Mouse (Mus musculus) CH12.LX (cell line): ENCODE data around the gene Ggnbp2. TPM values are rescaled to one million over a fixed set of nuclear protein-coding genes. Genes with fewer than 3 reads are reported as not detected.

Experiments used
- DNase-seq: peaks from one replicate; pipeline ENCODE4 v3.0.0-alpha.2; 2013; ENCODE audit errors: extremely low read depth
- H3K27ac ChIP-seq: 2 replicates; pipeline ENCODE4 v1.5.1; 2012; ENCODE audit warnings: low read depth, mild to moderate bottlenecking, control low read depth, moderate library complexity; ENCODE audit not compliant: insufficient read depth
- H3K27me3 ChIP-seq: replicated peaks from 2 replicates; pipeline ENCODE3; 2012; ENCODE audit warnings: inconsistent platforms
- H3K36me3 ChIP-seq, 2 experiments: replicated peaks in 1 of 2; 2 replicates each; pipeline versions ENCODE3 to v1.6.1; 2012; ENCODE audit warnings: inconsistent platforms in 1 of 2, low read length in 1 of 2, mild to moderate bottlenecking in 1 of 2, mixed read lengths in 1 of 2, moderate library complexity in 1 of 2; ENCODE audit not compliant: control insufficient read depth in 1 of 2, insufficient read depth in 1 of 2
- H3K4me1 ChIP-seq, 2 experiments: 2 replicates each; pipeline ENCODE4 v1.6.1; 2012; ENCODE audit warnings: inconsistent platforms in 1 of 2, moderate library complexity in 1 of 2; ENCODE audit not compliant: insufficient read depth in 2 of 2, control insufficient read depth in 1 of 2
- H3K4me2 ChIP-seq: 2 replicates; pipeline ENCODE4 v1.6.1; 2012; ENCODE audit warnings: low read depth, mild to moderate bottlenecking, control low read depth; ENCODE audit not compliant: poor library complexity, insufficient read depth, severe bottlenecking
- H3K4me3 ChIP-seq, 3 experiments: fragments of 150-350 bp in 1 of 3; sonication (generic) in 1 of 3; replicated peaks in 1 of 3; 2 replicates each; pipeline versions ENCODE3 to v1.5.1; 2011 to 2012; ENCODE audit warnings: low read depth in 2 of 3, low read length in 2 of 3, mild to moderate bottlenecking in 2 of 3, moderate library complexity in 2 of 3, control low read depth in 1 of 3, improper control_type of control experiment in 1 of 3, inconsistent platforms in 1 of 3, mixed read lengths in 1 of 3; ENCODE audit not compliant: poor library complexity in 1 of 3
- H3K79me2 ChIP-seq: replicated peaks from 2 replicates; pipeline ENCODE4 v1.6.1; 2012; ENCODE audit warnings: mild to moderate bottlenecking, moderate library complexity; ENCODE audit not compliant: control insufficient read depth, poor library complexity, insufficient read depth, severe bottlenecking; ENCODE audit errors: extremely low read depth
- H3K9ac ChIP-seq: 2 replicates; pipeline ENCODE4 v1.6.1; 2012; ENCODE audit warnings: low read depth, mild to moderate bottlenecking, control low read depth, moderate library complexity; ENCODE audit not compliant: insufficient read depth
- H3K9me3 ChIP-seq: replicated peaks from 2 replicates; pipeline ENCODE3; 2012; ENCODE audit warnings: low read length, inconsistent platforms, mixed read lengths
- BHLHE40 ChIP-seq: IDR thresholded peaks from 2 replicates; pipeline ENCODE4 v1.6.1; 2011; ENCODE audit warnings: mild to moderate bottlenecking, low read depth, low read length, improper control_type of control experiment
- CHD1 ChIP-seq: IDR thresholded peaks from 2 replicates; pipeline ENCODE4 v1.6.1; 2012; ENCODE audit warnings: low read depth, low read length, improper control_type of control experiment, inconsistent platforms
- CHD2 ChIP-seq: IDR thresholded peaks from 2 replicates; pipeline ENCODE4 v1.6.1; 2011; ENCODE audit warnings: low read length, improper control_type of control experiment
- CTCF ChIP-seq, 2 experiments: IDR thresholded peaks in 1 of 2; conservative IDR thresholded peaks in 1 of 2; 2 replicates each; pipeline ENCODE4 v1.5.1; 2011 to 2012; ENCODE audit warnings: low read depth in 2 of 2, low read length in 2 of 2, improper control_type of control experiment in 1 of 2, inconsistent platforms in 1 of 2, mild to moderate bottlenecking in 1 of 2, moderate library complexity in 1 of 2
- E2F4 ChIP-seq: IDR thresholded peaks from 2 replicates; pipeline ENCODE4 v1.6.1; 2011; ENCODE audit warnings: low read depth, low read length, improper control_type of control experiment; ENCODE audit not compliant: insufficient replicate concordance
- ELF1 ChIP-seq: IDR thresholded peaks from 2 replicates; pipeline ENCODE4 v1.6.1; 2014; ENCODE audit warnings: low read depth, mild to moderate bottlenecking, inconsistent platforms, low read length, improper control_type of control experiment
- EP300 ChIP-seq: IDR thresholded peaks from 2 replicates; pipeline ENCODE4 v1.6.1; 2011; ENCODE audit warnings: low read length, improper control_type of control experiment
- ETS1 ChIP-seq: conservative IDR thresholded peaks from 2 replicates; pipeline ENCODE4 v1.6.1; 2012; ENCODE audit warnings: low read depth, mild to moderate bottlenecking, inconsistent platforms, low read length, improper control_type of control experiment, moderate library complexity
- GABPA ChIP-seq: IDR thresholded peaks from 2 replicates; pipeline ENCODE4 v1.6.1; 2012; ENCODE audit warnings: low read depth, low read length, improper control_type of control experiment, inconsistent platforms; ENCODE audit not compliant: insufficient replicate concordance
- HCFC1 ChIP-seq: IDR thresholded peaks from 2 replicates; pipeline ENCODE4 v1.6.1; 2012; ENCODE audit warnings: low read depth, mild to moderate bottlenecking, inconsistent platforms, low read length, improper control_type of control experiment
- IRF4 ChIP-seq: IDR thresholded peaks from 2 replicates; pipeline ENCODE4 v1.6.1; 2014; ENCODE audit warnings: low read depth, mild to moderate bottlenecking, inconsistent platforms, low read length, improper control_type of control experiment
- JUN ChIP-seq: IDR thresholded peaks from 2 replicates; pipeline ENCODE4 v1.6.1; 2011; ENCODE audit warnings: low read depth, mild to moderate bottlenecking, low read length, improper control_type of control experiment, moderate library complexity; ENCODE audit not compliant: insufficient read depth
- JUND ChIP-seq: conservative IDR thresholded peaks from 2 replicates; pipeline ENCODE4 v1.6.1; 2011; ENCODE audit warnings: low read depth, low read length, improper control_type of control experiment
- KAT2A ChIP-seq: IDR thresholded peaks from 2 replicates; pipeline ENCODE4 v1.6.1; 2012; ENCODE audit warnings: low read length, improper control_type of control experiment, inconsistent platforms; ENCODE audit not compliant: insufficient replicate concordance
- MAFK ChIP-seq: IDR thresholded peaks from 2 replicates; pipeline ENCODE4 v1.6.1; 2011; ENCODE audit warnings: low read length, improper control_type of control experiment; ENCODE audit not compliant: insufficient replicate concordance
- MAX ChIP-seq: IDR thresholded peaks from 2 replicates; pipeline ENCODE4 v1.6.1; 2011; ENCODE audit warnings: low read length, improper control_type of control experiment
- MAZ ChIP-seq: IDR thresholded peaks from 2 replicates; pipeline ENCODE4 v1.6.1; 2012; ENCODE audit warnings: low read depth, mild to moderate bottlenecking, inconsistent platforms, low read length, improper control_type of control experiment, moderate library complexity
- MEF2A ChIP-seq: IDR thresholded peaks from 2 replicates; pipeline ENCODE4 v1.6.1; 2014; ENCODE audit warnings: low read depth, mild to moderate bottlenecking, inconsistent platforms, low read length, improper control_type of control experiment, borderline replicate concordance
- MXI1 ChIP-seq: IDR thresholded peaks from 2 replicates; pipeline ENCODE4 v1.6.1; 2011; ENCODE audit warnings: mild to moderate bottlenecking, low read depth, low read length, improper control_type of control experiment
- MYC ChIP-seq: IDR thresholded peaks from 2 replicates; pipeline ENCODE4 v1.6.1; 2011; ENCODE audit warnings: low read depth, mild to moderate bottlenecking, improper control_type of control experiment, low read length
- NELFE ChIP-seq: IDR thresholded peaks from 2 replicates; pipeline ENCODE4 v1.6.1; 2011; ENCODE audit warnings: low read depth, low read length, improper control_type of control experiment
- NRF1 ChIP-seq: IDR thresholded peaks from 2 replicates; pipeline ENCODE4 v1.6.1; 2014; ENCODE audit warnings: low read depth, mild to moderate bottlenecking, inconsistent platforms, low read length, improper control_type of control experiment, moderate library complexity
- PAX5 ChIP-seq: IDR thresholded peaks from 2 replicates; pipeline ENCODE4 v1.6.1; 2012; ENCODE audit warnings: low read length, inconsistent platforms, mixed read lengths
- POLR2A ChIP-seq: IDR thresholded peaks from 2 replicates; pipeline ENCODE4 v1.6.1; 2011; ENCODE audit warnings: low read depth, mild to moderate bottlenecking, improper control_type of control experiment, low read length
- POLR2AphosphoS2 ChIP-seq: IDR thresholded peaks from 2 replicates; pipeline ENCODE4 v1.6.1; 2011; ENCODE audit warnings: low read depth, low read length, improper control_type of control experiment
- RAD21 ChIP-seq: IDR thresholded peaks from 2 replicates; pipeline ENCODE4 v1.6.1; 2011; ENCODE audit warnings: low read depth, mild to moderate bottlenecking, low read length, improper control_type of control experiment, moderate library complexity
- RCOR1 ChIP-seq: conservative IDR thresholded peaks from 2 replicates; pipeline ENCODE4 v1.6.1; 2012; ENCODE audit warnings: low read depth, mild to moderate bottlenecking, inconsistent platforms, low read length, improper control_type of control experiment
- SIN3A ChIP-seq: IDR thresholded peaks from 2 replicates; pipeline ENCODE4 v1.6.1; 2012; ENCODE audit warnings: low read length, improper control_type of control experiment, inconsistent platforms
- SMC3 ChIP-seq: IDR thresholded peaks from 2 replicates; pipeline ENCODE4 v1.6.1; 2011; ENCODE audit warnings: low read depth, low read length, improper control_type of control experiment
- TBP ChIP-seq: conservative IDR thresholded peaks from 2 replicates; pipeline ENCODE4 v1.6.1; 2011; ENCODE audit warnings: low read depth, low read length, improper control_type of control experiment
- TCF12 ChIP-seq: IDR thresholded peaks from 2 replicates; pipeline ENCODE4 v1.6.1; 2014; ENCODE audit warnings: low read depth, mild to moderate bottlenecking, inconsistent platforms, low read length, improper control_type of control experiment
- UBTF ChIP-seq: IDR thresholded peaks from 2 replicates; pipeline ENCODE4 v1.6.1; 2012; ENCODE audit warnings: low read depth, mild to moderate bottlenecking, inconsistent platforms, low read length, improper control_type of control experiment, moderate library complexity
- USF1 ChIP-seq: IDR thresholded peaks from 2 replicates; pipeline ENCODE4 v1.6.1; 2014; ENCODE audit warnings: low read depth, mild to moderate bottlenecking, inconsistent platforms, low read length, improper control_type of control experiment
- USF2 ChIP-seq: conservative IDR thresholded peaks from 2 replicates; pipeline ENCODE4 v1.6.1; 2011; ENCODE audit warnings: low read depth, low read length, improper control_type of control experiment
- ZC3H11A ChIP-seq: IDR thresholded peaks from 2 replicates; pipeline ENCODE4 v1.6.1; 2012; ENCODE audit warnings: low read depth, mild to moderate bottlenecking, inconsistent platforms, low read length, improper control_type of control experiment
- ZKSCAN1 ChIP-seq: IDR thresholded peaks from 2 replicates; pipeline ENCODE4 v1.6.1; 2012; ENCODE audit warnings: low read depth, inconsistent platforms, low read length, improper control_type of control experiment, borderline replicate concordance
- ZMIZ1 ChIP-seq: IDR thresholded peaks from 2 replicates; pipeline ENCODE4 v1.6.1; 2012; ENCODE audit warnings: low read depth, mild to moderate bottlenecking, inconsistent platforms, low read length, improper control_type of control experiment
- ZNF384 ChIP-seq: IDR thresholded peaks from 2 replicates; pipeline ENCODE4 v1.6.1; 2012; ENCODE audit warnings: low read depth, low read length, improper control_type of control experiment, inconsistent platforms
- dilution Hi-C: fragments of 300-500 bp; cut with MboI; formaldehyde crosslinking; loops from 2 replicates; pipeline ENCODE4 v1.14.3; 2020; ENCODE audit warnings: low sequenced_read_pairs; ENCODE audit not compliant: extremely low pct_unique_long_range_greater_than_20kb, extremely low pct_ligation_motif_present
- in situ Hi-C: fragments of 300-500 bp; cut with MboI; formaldehyde crosslinking; loops from 3 replicates; pipeline ENCODE4 v1.14.3; 2019; ENCODE audit warnings: low sequenced_read_pairs, low pct_ligation_motif_present, low pct_unique_long_range_greater_than_20kb, mixed read lengths
- polyA plus RNA-seq: library from polyadenylated mRNA; unstranded; fragments of >175 nt; gene quantifications from 2 replicates; pipeline ENCODE4 v1.2.1, GENCODE M21; 2012; ENCODE audit warnings: low read depth; ENCODE audit not compliant: insufficient read length
- total RNA-seq, 2 experiments: library from RNA; depleted of rRNA; stranded (reverse); fragments of 300-350 nt in 1 of 2; fragments of >200 nt in 1 of 2; gene quantifications; 2 replicates each; pipeline ENCODE4 v1.2.3; 2012 to 2014

Ggnbp2 gene
- total and polyA plus RNA-seq, 3 experiments: 70.9 to 125 (median 86.5) TPM

GRCm38 (mm10) chr11:84916053-84916702 is 45.6 kb upstream of the Ggnbp2 start, which contains the start of gene Znhit3:
Gene Znhit3 (minus strand): TSS chr11:84916366.
- peak; percentile 95 for DNase-seq
- Histone ChIP-seq H3K27ac (0 out of 2 replicates have a peak within 1 kb of the TSS, but pooled peaks have one; percentile 18), H3K4me1 (peaks cover 6 to 37% of the 10 kb centered on the region in 2 experiments; a peak in 3 of 4 replicates), H3K4me3 (peak within 1 kb of the TSS; percentile 83 to 98 (median 93)), H3K4me2 (peak within 1 kb of the TSS; percentile 96), H3K9ac (peak within 1 kb of the TSS; percentile 76), H3K79me2 (peaks cover 21% of the 10 kb centered on the region), H3K9me3 (no peaks in the 10 kb centered on the region), H3K36me3 (peaks cover 25 to 31% of the 10 kb centered on the region in 2 experiments), H3K27me3 (peaks cover 16% of the 10 kb centered on the region)
- TF ChIP-seq ZNF384: peak; percentile 79
- TF ChIP-seq ETS1: no peak
- no peak for TF ChIP-seq CHD1
- TF ChIP-seq E2F4: peak; percentile 93; the same call in 1 of the 2 replicates
- peak; percentile 81 for TF ChIP-seq MXI1
- no peak for TF ChIP-seq UBTF
- TF ChIP-seq MAX: peak; percentile 58
- TF ChIP-seq MAZ: no peak
- no peak for TF ChIP-seq CTCF (conservative IDR thresholded peaks at IDR 0.05 in 1 of 2, IDR thresholded peaks at IDR 0.05 in 1 of 2; ENCODE audit: low read depth in 2 of 2, low read length in 2 of 2)
- no peak for TF ChIP-seq USF1
- TF ChIP-seq NRF1: peak; percentile 64
- TF ChIP-seq ZMIZ1: peak; percentile 59; the same call in 1 of the 2 replicates
- no peak for TF ChIP-seq EP300
- peak; percentile 100 for TF ChIP-seq SIN3A
- no peak for TF ChIP-seq RAD21
- TF ChIP-seq ELF1: peak; percentile 80
- no peak for TF ChIP-seq JUN
- peak; percentile 73; the same call in 1 of the 2 replicates for TF ChIP-seq MAFK
- no peak; the same call in 1 of the 2 replicates for TF ChIP-seq ZKSCAN1
- peak; percentile 55 for TF ChIP-seq MEF2A
- peak; percentile 66; the same call in 1 of the 2 replicates for TF ChIP-seq GABPA
- no peak for TF ChIP-seq PAX5
- TF ChIP-seq TCF12: peak; percentile 74
- peak; percentile 95; the same call in 1 of the 2 replicates for TF ChIP-seq KAT2A
- TF ChIP-seq NELFE: peak; percentile 94
- TF ChIP-seq ZC3H11A: no peak
- TF ChIP-seq MYC: peak; percentile 78; the same call in 1 of the 2 replicates
- peak; percentile 25; the same call in 1 of the 2 replicates for TF ChIP-seq JUND
- TF ChIP-seq TBP: peak; percentile 94
- TF ChIP-seq IRF4: 0 out of 2 replicates have a peak, but pooled peaks have one; percentile 57
- peak; percentile 32; the same call in 1 of the 2 replicates for TF ChIP-seq BHLHE40
- TF ChIP-seq RCOR1: no peak
- TF ChIP-seq SMC3: no peak
- TF ChIP-seq USF2: 0 out of 2 replicates have a peak, but pooled peaks have one; percentile 22
- TF ChIP-seq CHD2: peak; percentile 80; the same call in 1 of the 2 replicates
- TF ChIP-seq POLR2AphosphoS2: peak; percentile 55; the same call in 1 of the 2 replicates
- TF ChIP-seq POLR2A: peak; percentile 90
- peak; percentile 96 for TF ChIP-seq HCFC1
- dilution Hi-C loops: no loop called here
- in situ Hi-C loops: loop anchor here (5.0 to 10.0 kb wide), 4 partner anchors 39 to 339 kb away; no protein-coding TSS in a partner anchor
